Mouse (Mus musculus) embryonic facial prominence, embryonic 10.5 days (tissue): ENCODE results near the gene Golga3. TPM values are rescaled to one million over a fixed set of nuclear protein-coding genes. Genes with fewer than 3 reads are reported as not detected.

Experiments
- DNase-seq: peaks from one replicate; pipeline ENCODE4 v3.0.0-alpha.2; 2017; ENCODE audit warnings: low spot score
- H3K27ac ChIP-seq: fragments of 300-500 bp; sonication (generic); replicated peaks from 2 replicates; pipeline ENCODE4 v1.5.1; 2016; ENCODE audit warnings: mild to moderate bottlenecking
- H3K27me3 ChIP-seq: fragments of 300-500 bp; sonication (generic); replicated peaks from 2 replicates; pipeline ENCODE4 v1.6.1; 2016; ENCODE audit warnings: low read depth, mild to moderate bottlenecking; ENCODE audit not compliant: poor library complexity, severe bottlenecking
- H3K36me3 ChIP-seq: fragments of 300-500 bp; sonication (generic); replicated peaks from 2 replicates; pipeline ENCODE4 v1.6.1; 2016; ENCODE audit warnings: mild to moderate bottlenecking, moderate library complexity
- H3K4me1 ChIP-seq: fragments of 300-500 bp; sonication (generic); 2 replicates; pipeline ENCODE4 v1.6.1; 2016
- H3K4me3 ChIP-seq: fragments of 300-500 bp; sonication (generic); 2 replicates; pipeline ENCODE4 v1.5.1; 2016; ENCODE audit warnings: mild to moderate bottlenecking, moderate library complexity
- H3K9me3 ChIP-seq: fragments of 300-500 bp; sonication (generic); 2 replicates; pipeline ENCODE4 v1.6.1; 2016; ENCODE audit warnings: mild to moderate bottlenecking
- WGBS: fragments of 180-500 bp; shearing (Covaris S2); methylation state at CpG from one replicate; pipeline ENCODE4 v1.1.7; 2016; 5-methylcytosine and 5-hydroxymethylcytosine counted together
- polyA plus RNA-seq: library from polyadenylated mRNA; unstranded; fragments of >200 nt; fragmentation: Nextera tagmentation; extraction: Ambion mirVana; gene quantifications from 2 replicates; pipeline ENCODE4 v1.2.1, GENCODE M21; 2016

Gene Golga3
- polyA plus RNA-seq, 1 experiment from 2014 or later = 19.9 TPM

- Histone ChIP-seq H3K4me1 (peaks cover 9% of the 10 kb centered on the region), H3K4me3 (no peak overlapping the region), H3K36me3 (peaks cover 55% of the 10 kb centered on the region), H3K9me3 (no peaks in the 10 kb centered on the region), H3K27me3 (no peaks in the 10 kb centered on the region), H3K27ac (no peak overlapping the region)
- WGBS = 94% methylated on average over 4 of the region's 4 CpGs
- DNase-seq = no peak
These were observed 90.4 kb downstream of the Golga3 start for GRCm38 (mm10) chr5:110266941-110267340.

DNA sequence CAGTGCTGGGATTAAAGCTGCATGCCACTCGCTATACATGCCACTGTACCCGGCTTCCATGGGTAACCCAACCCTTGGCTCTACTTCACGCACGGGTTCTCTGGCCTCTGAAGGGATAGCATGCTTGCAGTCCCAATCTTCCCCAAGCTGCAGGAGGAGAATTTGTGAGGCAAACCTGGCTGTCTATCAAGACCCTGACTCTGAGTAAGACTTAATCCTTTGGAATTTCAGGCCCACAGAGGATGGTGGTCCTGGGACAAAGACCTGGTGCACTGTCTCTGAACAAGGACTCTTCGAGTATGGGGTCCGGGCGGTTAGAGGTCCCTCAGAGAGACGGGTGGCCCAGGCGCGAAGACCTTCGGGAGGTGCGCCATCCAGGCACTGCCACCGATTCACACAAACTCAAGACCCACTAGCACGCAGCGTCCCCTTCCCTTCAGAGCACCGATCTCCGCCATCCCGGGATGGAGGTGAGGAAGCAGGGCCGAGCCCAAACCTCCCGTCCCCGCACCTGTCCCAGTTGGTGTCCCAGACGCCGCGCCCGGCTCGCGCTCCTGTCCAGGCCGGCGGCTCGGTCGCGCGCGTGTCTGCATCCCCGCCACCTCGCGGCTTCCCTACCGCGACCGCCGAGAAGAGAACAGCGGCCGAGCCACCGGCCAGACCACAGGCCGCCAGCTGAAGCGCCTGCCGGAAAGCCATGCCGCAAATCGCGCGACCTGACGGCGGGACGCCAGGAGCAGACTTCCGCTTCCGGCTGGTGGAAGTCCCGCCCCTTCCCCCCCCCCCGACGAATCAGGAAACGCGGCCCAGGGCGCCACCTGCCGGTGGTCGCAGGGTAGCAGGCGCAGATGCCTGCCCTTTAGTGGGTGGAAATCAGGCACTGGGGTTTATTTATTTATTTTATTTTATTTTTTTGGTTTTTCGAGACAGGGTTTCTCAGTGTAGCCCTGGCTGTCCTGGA, 92.9 kb downstream of the Golga3 start, which contains the start of gene Pgam5:
Gene Pgam5 (minus strand): TSS at position 773 of the 961 bp plus-strand sequence.
- H3K4me1 ChIP-seq = peaks cover 9% of the 10 kb centered on the region
- H3K27me3 ChIP-seq = no peaks in the 10 kb centered on the region
- under 1% methylated on average over 66 of the region's 66 CpGs for WGBS
- peak within 1 kb of the TSS; percentile 96 for H3K4me3 ChIP-seq
- peaks cover 35% of the 10 kb centered on the region for H3K36me3 ChIP-seq
- no peaks in the 10 kb centered on the region for H3K9me3 ChIP-seq
- peak within 1 kb of the TSS; percentile 89 for H3K27ac ChIP-seq
- peak; percentile 97 for DNase-seq

DNA sequence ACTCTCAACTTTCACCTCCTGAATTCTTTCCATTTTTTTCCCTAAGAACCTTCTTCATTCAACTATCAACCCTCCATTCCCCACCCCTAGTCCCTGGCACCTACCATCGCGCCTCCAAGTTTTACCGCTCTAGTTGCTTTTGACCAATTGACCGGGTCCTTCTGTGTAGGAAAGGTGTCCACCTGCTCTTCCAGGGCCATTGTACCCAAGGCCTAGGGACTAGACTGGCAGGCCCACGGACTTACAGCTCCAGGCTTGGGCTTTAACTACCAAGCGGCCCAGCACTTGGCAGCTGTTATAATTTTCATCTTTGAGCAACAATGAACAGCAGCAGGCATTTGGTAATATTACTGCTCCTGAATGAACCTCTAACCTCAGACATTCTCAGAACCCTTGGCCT, 93.7 kb downstream of the Golga3 start:
- Histone ChIP-seq H3K27me3 (no peaks in the 10 kb centered on the region), H3K9me3 (no peaks in the 10 kb centered on the region), H3K4me3 (no peak overlapping the region), H3K27ac (no peak overlapping the region), H3K36me3 (peaks cover 27% of the 10 kb centered on the region), H3K4me1 (peaks cover 9% of the 10 kb centered on the region)
- no peak for DNase-seq
- WGBS = 89% methylated on average over 6 of the region's 6 CpGs

- WGBS = 83% methylated on average over 4 of the region's 4 CpGs
- H3K27me3 ChIP-seq = no peaks in the 10 kb centered on the region
- no peak overlapping the region for H3K27ac ChIP-seq
- no peaks in the 10 kb centered on the region for H3K36me3 ChIP-seq
- no peak overlapping the region for H3K4me3 ChIP-seq
- H3K9me3 ChIP-seq = no peaks in the 10 kb centered on the region
- no peaks in the 10 kb centered on the region for H3K4me1 ChIP-seq
- DNase-seq = no peak
These were observed 97.6 kb downstream of the Golga3 start for GRCm38 (mm10) chr5:110274147-110274546.

- Histone ChIP-seq H3K27me3 (no peaks in the 10 kb centered on the region), H3K4me1 (no peaks in the 10 kb centered on the region), H3K36me3 (no peaks in the 10 kb centered on the region), H3K27ac (no peak overlapping the region), H3K4me3 (no peak overlapping the region), H3K9me3 (no peaks in the 10 kb centered on the region)
- no peak for DNase-seq
- WGBS = 69% methylated on average over 2 of the region's 2 CpGs
These were observed 98.3 kb downstream of the Golga3 start for GRCm38 (mm10) chr5:110274846-110275245.

Other genes with a start within 250 kb of the Golga3 start
- 20.9 and 23.4 TPM in 2 replicates for gene Zfp932, start 180.2 kb upstream of the Golga3 start, polyA plus RNA-seq
- gene Gm17655, start 104.2 kb upstream of the Golga3 start, polyA plus RNA-seq = 4.8 and 5.9 TPM in 2 replicates
- gene Gm35315, start 82.3 kb upstream of the Golga3 start, polyA plus RNA-seq = 2.0 and 2.4 TPM in 2 replicates
- 2.0 and 3.2 TPM in 2 replicates for gene Plcxd1, start 76.7 kb upstream of the Golga3 start, polyA plus RNA-seq
- 33.3 and 35.6 TPM in 2 replicates for gene Gtpbp6, start 68.5 kb upstream of the Golga3 start, polyA plus RNA-seq
- gene Zfp605, start 66.6 kb upstream of the Golga3 start, polyA plus RNA-seq = 5.5 and 5.7 TPM in 2 replicates
- 45.1 and 48.6 TPM in 2 replicates for gene Chfr, start 40.9 kb upstream of the Golga3 start, polyA plus RNA-seq
- gene Ankle2, start 54.3 kb downstream of the Golga3 start, polyA plus RNA-seq = 32.7 and 34.7 TPM in 2 replicates
- 95.3 and 96.3 TPM in 2 replicates for gene Pgam5, start 93.2 kb downstream of the Golga3 start, polyA plus RNA-seq
- 10.6 and 12.4 TPM in 2 replicates for gene Pxmp2, start 109.5 kb downstream of the Golga3 start, polyA plus RNA-seq
- 47.5 and 54.1 TPM in 2 replicates for gene Pole, start 109.6 kb downstream of the Golga3 start, polyA plus RNA-seq
- 0.87 and 0.95 TPM in 2 replicates for gene P2rx2, start 166.5 kb downstream of the Golga3 start, polyA plus RNA-seq
- not detected in 2 replicates for gene Lrcol1, start 168.0 kb downstream of the Golga3 start, polyA plus RNA-seq